Mouse (Mus musculus) frontal cortex, postnatal 10 days (tissue): ENCODE data around the gene Ndufs2.

Experiments used
- DNase-seq, 2 experiments: peaks; one replicate each; pipeline ENCODE4 v3.0.0; 2022; ENCODE audit warnings: low spot score in 2 of 2, mixed read lengths in 1 of 2

Ndufs2 gene

GRCm38 (mm10) chr1:171199532-171199931 lies 51.7 kb downstream of the Ndufs2 start:
- DNase-seq, result no peak

DNA sequence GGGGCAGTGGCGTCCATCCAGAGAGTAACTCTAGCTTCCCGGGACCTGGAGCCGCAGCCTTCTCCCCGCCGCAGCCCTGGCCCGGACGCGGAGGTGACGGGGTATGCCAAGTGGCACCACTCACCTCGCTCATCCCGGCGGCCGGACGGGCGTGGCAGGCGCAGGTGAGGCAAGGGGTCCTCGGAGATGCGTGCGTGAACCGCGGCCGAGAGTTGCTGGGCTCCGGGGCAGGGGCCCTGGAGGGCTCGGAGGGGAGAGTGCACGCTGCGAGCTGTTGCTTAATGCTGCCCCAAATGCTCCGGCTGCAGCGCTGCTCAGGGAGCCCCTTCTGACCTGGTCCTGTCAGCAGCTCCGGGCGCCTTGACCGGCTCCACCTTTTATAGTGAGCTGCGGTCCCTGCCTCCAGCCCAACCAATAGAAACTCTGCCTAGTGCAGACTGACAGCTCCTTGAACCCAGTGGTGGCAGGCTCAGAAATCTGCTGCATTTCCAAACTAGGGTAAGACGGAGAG lies 55.2 kb downstream of the Ndufs2 start, which contains the start of gene Pcp4l1:
Gene Pcp4l1, minus strand, starts transcription at position 382 of the 511 bp plus-strand sequence.
- DNase-seq, result peak; percentile 61

DNA sequence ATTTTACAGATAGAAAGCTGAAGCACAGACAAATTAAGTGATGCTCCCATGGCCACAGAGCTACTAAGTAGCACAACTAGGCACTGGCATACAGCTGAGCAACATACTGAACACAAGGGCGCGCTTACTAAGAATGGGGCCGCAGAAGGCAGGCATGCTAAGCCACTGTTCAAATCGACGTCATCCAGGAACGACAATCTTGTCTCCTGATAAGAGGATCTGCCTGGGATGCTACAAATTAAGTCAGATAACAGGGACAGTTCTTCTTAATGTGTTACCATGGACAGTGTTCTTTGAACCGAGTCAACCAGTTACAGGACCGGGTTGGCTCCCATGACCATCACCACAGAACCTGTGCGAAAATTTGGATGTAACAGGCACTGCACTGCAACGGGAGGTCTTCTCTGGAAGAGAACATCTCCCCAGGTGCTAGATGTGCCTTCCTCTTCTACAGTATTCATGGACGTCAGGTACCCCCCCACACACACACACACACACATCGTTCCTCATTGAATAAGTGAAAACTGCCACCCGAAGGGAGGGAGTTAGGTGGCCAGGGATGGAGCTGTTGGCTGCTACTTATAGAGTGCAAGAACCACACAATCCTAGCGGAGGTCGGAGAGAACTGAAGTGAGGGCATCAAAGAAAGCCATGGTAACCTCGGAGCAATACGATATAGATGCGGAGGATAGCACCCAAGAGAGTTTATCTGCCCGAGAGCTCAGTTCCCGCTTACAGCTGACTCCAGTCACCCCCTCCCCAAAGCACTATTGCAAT lies 56.0 kb downstream of the Ndufs2 start:
- DNase-seq, result no peak

DNA sequence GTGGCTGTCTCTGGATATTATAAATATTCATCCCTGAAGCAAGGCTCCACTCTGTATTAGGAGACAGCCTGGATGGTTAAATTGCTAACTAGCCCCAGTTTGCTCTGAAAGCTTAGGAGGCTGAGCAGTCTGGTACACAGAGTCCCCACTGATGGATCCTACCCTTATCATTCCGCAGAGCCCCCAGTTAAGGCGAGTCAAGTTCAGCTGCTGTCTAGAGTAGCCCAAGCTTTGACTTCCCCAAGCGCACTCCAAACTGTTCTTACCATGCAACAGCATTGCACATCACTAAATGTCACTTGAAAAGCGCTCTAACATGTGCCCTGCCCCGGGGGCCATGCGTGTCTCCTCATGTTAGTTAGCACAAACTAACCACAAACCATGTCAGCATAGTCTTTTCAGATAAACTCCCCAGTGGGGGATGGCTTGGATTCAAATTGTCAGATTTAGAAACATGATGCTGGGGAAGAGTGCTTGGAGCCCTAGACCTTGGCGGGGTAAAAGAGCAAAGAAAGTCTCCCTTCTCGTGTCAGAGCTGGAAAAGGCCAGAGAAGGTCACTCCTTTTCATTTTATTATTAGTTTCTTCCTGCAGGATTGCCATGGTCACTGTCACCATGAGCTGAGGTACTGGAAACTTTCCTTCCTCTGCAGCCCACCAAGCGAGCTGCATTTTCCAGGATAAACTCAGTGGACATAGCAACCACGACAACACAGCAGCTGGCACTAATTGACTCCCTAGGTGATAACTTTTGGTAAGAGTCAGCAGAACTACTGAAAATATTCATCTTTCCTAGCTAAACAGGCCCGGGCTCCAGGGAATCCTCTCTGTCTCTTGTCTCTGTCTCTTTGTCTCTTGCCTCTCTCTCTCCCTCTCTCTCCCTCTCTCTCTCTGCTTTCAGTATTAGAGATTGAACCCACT lies 57.0 kb downstream of the Ndufs2 start:
- no peak for DNase-seq

GRCm38 (mm10) chr1:171193093-171193840 lies 57.9 kb downstream of the Ndufs2 start:
- no peak for DNase-seq

DNA sequence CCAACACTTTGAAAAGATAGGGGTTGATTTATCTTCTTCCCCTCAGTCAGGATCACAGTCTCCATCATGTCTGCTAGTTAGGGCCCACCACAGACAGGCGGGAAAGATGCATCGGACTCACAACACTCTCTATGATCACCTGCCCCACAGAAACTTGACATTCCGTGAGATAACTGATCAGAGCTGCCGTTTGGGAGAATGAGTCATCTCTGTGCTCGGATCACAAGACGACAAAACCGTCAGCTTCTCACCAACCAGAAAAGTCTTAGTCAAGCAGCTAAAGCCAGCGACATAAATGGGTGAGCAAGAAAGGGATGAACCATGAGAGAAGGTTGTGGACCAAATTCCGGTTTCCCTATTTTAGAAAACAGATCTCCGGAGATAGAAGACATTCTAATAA lies 58.9 kb downstream of the Ndufs2 start:
- no peak for DNase-seq

- DNase-seq, result no peak
These were observed 60.4 kb downstream of the Ndufs2 start for GRCm38 (mm10) chr1:171190832-171191231.

GRCm38 (mm10) chr1:171189476-171190114 lies 61.6 kb downstream of the Ndufs2 start:
- no peak for DNase-seq

- no peak for DNase-seq
These were observed 62.1 kb downstream of the Ndufs2 start for GRCm38 (mm10) chr1:171189046-171189445.

- no peak for DNase-seq
These were observed 63.1 kb downstream of the Ndufs2 start for GRCm38 (mm10) chr1:171187851-171188700.

- no peak for DNase-seq
These were observed 65.5 kb downstream of the Ndufs2 start for GRCm38 (mm10) chr1:171185655-171186054.
